Mouse (Mus musculus) heart, adult 2 months (tissue): Measurements from ENCODE around the gene Hectd3. TPM values are rescaled to one million over a fixed set of nuclear protein-coding genes. Genes with fewer than 3 reads are reported as not detected.
A peak's percentile ranks its signal among the peaks of the same experiment; 100 is the strongest.

Source experiments
- DNase-seq, 2 experiments: peaks; one replicate each; pipeline ENCODE4 v3.0.0; 2021
- H3K27ac ChIP-seq: fragments of 200-600 bp; 2 replicates; pipeline ENCODE4 v1.8.1; 2022
- H3K27me3 ChIP-seq: fragments of 200-500 bp; 2 replicates; pipeline ENCODE4 v1.6.1; 2012; ENCODE audit warnings: mild to moderate bottlenecking, low read length, inconsistent platforms, mixed read lengths; ENCODE audit not compliant: control insufficient read depth, insufficient read depth
- H3K36me3 ChIP-seq: fragments of 200-500 bp; 2 replicates; pipeline ENCODE4 v1.6.1; 2012; ENCODE audit warnings: low read length, inconsistent platforms; ENCODE audit not compliant: control insufficient read depth, insufficient read depth
- H3K4me1 ChIP-seq: fragments of 200-500 bp; 2 replicates; pipeline ENCODE4 v1.6.1; 2011; ENCODE audit warnings: low read length; ENCODE audit not compliant: control insufficient read depth, insufficient read depth
- H3K4me3 ChIP-seq: fragments of 200-600 bp; 2 replicates; pipeline ENCODE4 v1.8.1; 2022
- H3K79me2 ChIP-seq: fragments of 200-500 bp; replicated peaks from 2 replicates; pipeline ENCODE4 v1.6.1; 2012; ENCODE audit warnings: mild to moderate bottlenecking, inconsistent platforms, low read length, moderate library complexity, mixed read lengths; ENCODE audit not compliant: control insufficient read depth, insufficient read depth
- H3K9ac ChIP-seq: fragments of 200-500 bp; 2 replicates; pipeline ENCODE4 v1.6.1; 2012; ENCODE audit warnings: low read depth, mild to moderate bottlenecking, control low read depth, inconsistent platforms, low read length, mixed read lengths
- CTCF ChIP-seq: fragments of 200-600 bp; IDR thresholded peaks from 2 replicates; pipeline ENCODE4 v1.8.1; 2022; ENCODE audit warnings: antibody characterized with exemption, mild to moderate bottlenecking, moderate library complexity
- EP300 ChIP-seq: fragments of 200-500 bp; IDR thresholded peaks from 2 replicates; pipeline ENCODE4 v1.6.1; 2011; ENCODE audit warnings: low read depth, low read length, control low read depth; ENCODE audit not compliant: insufficient read depth
- POLR2A ChIP-seq: fragments of 200-500 bp; IDR thresholded peaks from 2 replicates; pipeline ENCODE4 v1.6.1; 2011; ENCODE audit warnings: mild to moderate bottlenecking, low read depth, low read length, control low read depth; ENCODE audit not compliant: insufficient read depth
- WGBS: fragments of 180-500 bp; shearing (Covaris S2); methylation state at CpG from one replicate; pipeline ENCODE4 v1.1.7; 2018; 5-methylcytosine and 5-hydroxymethylcytosine counted together
- intact Hi-C: fragments of 180-260 bp; cut with DNase I; formaldehyde crosslinking; loops from one replicate; pipeline ENCODE4 v1.15.1; 2025
- long read RNA-seq: library from polyadenylated mRNA; stranded (forward); transcript quantifications from one replicate; pipeline ENCODE4 v2.0.0, GENCODE M21; 2021
- polyA plus RNA-seq: library from polyadenylated mRNA; depleted of rRNA; stranded (reverse); fragments of >200 nt; gene quantifications from 2 replicates; pipeline ENCODE4 v1.2.3, GENCODE M21; 2012; rRNA removed
- total RNA-seq, 2 experiments: library from RNA; stranded (reverse); gene quantifications; 2 replicates each; pipeline ENCODE4 v1.2.3; 2021

Gene Hectd3
- total RNA-seq = 10 to 100 TPM; 14.0 to 20.6 TPM
- polyA plus RNA-seq = 28.4 and 31.0 TPM in 2 replicates
- long read RNA-seq, full-length matches to known transcripts = 14 of 19 reads
- long read RNA-seq, partial matches to known transcripts = 2 of 19 reads
- long read RNA-seq, other reads (novel, unspliced or antisense) = 3 of 19 reads

- no peaks in the 10 kb centered on the region for H3K79me2 ChIP-seq
- intact Hi-C loops = loop anchor here (2.0 kb wide), 2 partner anchors 24 to 140 kb away; partner anchors contain the start of gene Eif2b3
- no peaks in the 10 kb centered on the region for H3K36me3 ChIP-seq
- no peaks in the 10 kb centered on the region for H3K27me3 ChIP-seq
- TF ChIP-seq POLR2A (peak; percentile 54; the same call in 1 of the 2 replicates), EP300 (no peak), CTCF (peak; percentile 40)
- H3K4me3 ChIP-seq = peak within 1 kb of the TSS; percentile 87
- WGBS = under 1% methylated on average over 58 of the region's 58 CpGs
- H3K27ac ChIP-seq = peak within 1 kb of the TSS; percentile 87
- H3K4me1 ChIP-seq = peaks cover 4% of the 10 kb centered on the region
- H3K9ac ChIP-seq = peak within 1 kb of the TSS; percentile 90
- DNase-seq = peak; percentile 77 to 78
Observed at GRCm38 (mm10) chr4:116995131-116995797, at the start of gene Hectd3. TSS of gene Hectd3 (plus strand) at chr4:116995317.

- DNase-seq = no peak
- intact Hi-C loops = no loop called here
- Histone ChIP-seq H3K4me3 (no peak overlapping the region), H3K9ac (no peak overlapping the region), H3K27ac (no peak overlapping the region), H3K27me3 (no peaks in the 10 kb centered on the region), H3K79me2 (no peaks in the 10 kb centered on the region), H3K4me1 (no peaks in the 10 kb centered on the region), H3K36me3 (no peaks in the 10 kb centered on the region)
- WGBS = 28% methylated on average over 1 of the region's 1 CpGs
- no peak for TF ChIP-seq EP300
- TF ChIP-seq CTCF = peak; percentile 27
Observed at GRCm38 (mm10) chr4:116951642-116952041, 43.5 kb upstream of the Hectd3 start.

- no peaks in the 10 kb centered on the region for H3K79me2 ChIP-seq
- H3K36me3 ChIP-seq = no peaks in the 10 kb centered on the region
- no peaks in the 10 kb centered on the region for H3K4me1 ChIP-seq
- WGBS = 90% methylated on average over 7 of the region's 7 CpGs
- TF ChIP-seq EP300 = no peak
- no peak for TF ChIP-seq POLR2A
- TF ChIP-seq CTCF = no peak
- DNase-seq = no peak
- no peak overlapping the region for H3K9ac ChIP-seq
- H3K27me3 ChIP-seq = no peaks in the 10 kb centered on the region
- intact Hi-C loops = no loop called here
- H3K27ac ChIP-seq = no peak overlapping the region
- no peak overlapping the region for H3K4me3 ChIP-seq
Observed at GRCm38 (mm10) chr4:116954951-116955350, 40.2 kb upstream of the Hectd3 start.

DNA sequence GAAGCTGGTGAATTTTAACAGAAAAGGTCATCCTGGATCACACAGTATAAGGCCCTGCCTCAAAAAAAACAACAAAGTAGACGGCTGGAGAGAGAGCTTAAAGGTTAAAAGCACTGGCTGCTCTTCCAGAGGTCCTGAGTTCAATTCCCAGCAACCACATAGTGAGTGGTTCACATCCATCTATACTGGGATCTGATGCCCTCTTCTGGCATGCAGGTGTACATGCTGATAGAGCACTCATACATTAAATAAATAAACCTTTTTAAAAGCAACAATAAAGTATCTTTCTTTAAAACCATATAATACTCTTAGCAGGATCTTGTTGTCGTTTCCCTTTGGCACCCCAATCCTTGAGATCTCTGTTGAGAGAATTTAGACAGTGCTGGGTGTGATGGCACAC is 18.6 kb upstream of the Hectd3 start:
- intact Hi-C loops = no loop called here
- Histone ChIP-seq H3K9ac (no peak overlapping the region), H3K27me3 (no peaks in the 10 kb centered on the region), H3K27ac (no peak overlapping the region), H3K4me3 (no peak overlapping the region), H3K36me3 (no peaks in the 10 kb centered on the region), H3K79me2 (no peaks in the 10 kb centered on the region), H3K4me1 (no peaks in the 10 kb centered on the region)
- no peak for DNase-seq
- no peak for TF ChIP-seq POLR2A
- TF ChIP-seq CTCF = peak; percentile 30
- 67% methylated on average over 2 of the region's 2 CpGs for WGBS

DNA sequence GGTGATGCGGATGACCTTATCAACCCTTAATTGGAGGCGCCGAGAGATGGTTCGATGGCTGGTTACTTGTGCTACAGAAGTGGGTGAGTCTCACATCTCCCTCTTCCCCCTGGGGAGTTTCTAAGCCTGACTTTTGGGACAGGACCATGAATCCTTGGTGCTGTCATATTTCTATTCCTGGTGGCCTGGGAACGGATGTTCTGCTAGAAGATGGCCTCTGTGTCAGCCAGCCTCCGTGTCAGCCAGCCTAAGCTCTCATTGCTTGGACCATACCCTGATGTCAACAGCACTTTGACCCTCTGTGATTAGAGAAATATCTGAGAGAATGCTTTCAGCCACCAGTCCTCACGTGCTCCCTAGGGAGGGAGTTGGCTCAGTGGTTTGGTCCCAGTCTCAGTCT is 9.4 kb upstream of the Hectd3 start:
- H3K27me3 ChIP-seq = no peaks in the 10 kb centered on the region
- H3K79me2 ChIP-seq = no peaks in the 10 kb centered on the region
- H3K36me3 ChIP-seq = no peaks in the 10 kb centered on the region
- intact Hi-C loops = no loop called here
- H3K27ac ChIP-seq = no peak overlapping the region
- no peak overlapping the region for H3K4me3 ChIP-seq
- DNase-seq = no peak
- no peak overlapping the region for H3K9ac ChIP-seq
- no peak for TF ChIP-seq CTCF
- no peak for TF ChIP-seq POLR2A
- no peak for TF ChIP-seq EP300
- H3K4me1 ChIP-seq = no peaks in the 10 kb centered on the region
- WGBS = 79% methylated on average over 7 of the region's 7 CpGs

GRCm38 (mm10) chr4:116986400-116987121 is 8.6 kb upstream of the Hectd3 start:
- H3K4me3 ChIP-seq = no peak overlapping the region
- intact Hi-C loops = no loop called here
- no peak overlapping the region for H3K9ac ChIP-seq
- DNase-seq = peak; percentile 47 to 70
- no peaks in the 10 kb centered on the region for H3K27me3 ChIP-seq
- no peaks in the 10 kb centered on the region for H3K4me1 ChIP-seq
- no peak overlapping the region for H3K27ac ChIP-seq
- WGBS = 46% methylated on average over 17 of the region's 17 CpGs
- TF ChIP-seq CTCF (peak; percentile 75), POLR2A (no peak), EP300 (peak; percentile 10; the same call in 1 of the 2 replicates)
- no peaks in the 10 kb centered on the region for H3K79me2 ChIP-seq
- no peaks in the 10 kb centered on the region for H3K36me3 ChIP-seq
